Mouse (Mus musculus): ENCODE measurements at regions not wholly inside any gene's neighbourhood (a gene's known extent, or its start where the extent isn't known, plus 50 kb on each side); places are given as distances from the start of the nearest gene placed in this dataset.

DNA sequence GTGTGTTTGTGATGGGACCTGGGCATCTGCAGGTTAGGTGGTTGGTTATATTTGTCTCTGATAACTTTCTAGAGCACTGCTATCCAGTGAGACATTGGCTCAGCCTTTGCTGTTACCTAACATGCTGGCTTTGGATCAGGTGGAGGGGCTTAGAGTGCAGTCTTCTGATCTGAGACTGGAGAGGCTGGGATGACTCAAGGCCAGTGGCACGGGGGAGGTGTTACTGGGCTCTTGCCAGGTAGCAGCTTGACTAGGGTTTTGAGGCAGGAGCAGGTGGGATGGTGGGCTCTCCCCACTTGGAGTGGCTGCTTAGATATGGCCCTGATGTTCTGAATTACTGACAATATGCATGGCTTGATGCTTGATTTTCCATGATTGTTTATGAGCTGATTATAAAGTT is 236.0 kb downstream of the Zfp704 start:
- 55% methylated on average over 1 of the region's 1 CpGs for WGBS
- Histone ChIP-seq H3K9me3 (peaks cover 10% of the 10 kb centered on the region), H3K27ac (replicated peaks) (no peak overlapping the region), H3K27me3 (replicated peaks) (no peaks in the 10 kb centered on the region), H3K4me1 (no peaks in the 10 kb centered on the region), H3K4me2 (no peak overlapping the region), H3K9ac (no peak overlapping the region), H3K4me3 (no peak overlapping the region), H3K36me3 (no peaks in the 10 kb centered on the region)
- ATAC-seq (ENCODE audit: extremely low read depth, insufficient number of reproducible peaks, low FRiP score, low TSS enrichment), result no peak

DNA sequence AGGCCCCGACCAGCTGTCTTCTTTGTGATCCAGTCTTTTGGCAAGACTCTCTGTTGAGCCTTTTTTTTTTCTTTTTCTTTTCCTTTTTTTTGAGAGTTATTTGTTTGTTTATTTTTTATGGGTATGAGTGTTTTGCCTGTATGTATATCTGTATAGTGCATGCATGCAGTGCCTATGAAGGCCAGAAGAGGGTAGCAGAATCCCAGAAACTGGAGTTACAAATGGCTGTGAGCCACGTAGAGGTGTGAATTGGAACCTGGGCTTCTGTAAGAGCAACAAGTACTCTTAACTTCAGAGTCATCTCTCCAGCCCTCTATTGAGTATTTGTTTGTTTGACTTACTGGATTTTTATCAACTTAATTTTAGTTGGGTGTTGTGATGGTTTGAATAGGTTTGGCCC is 239.8 kb downstream of the Zfp704 start:
- no peak for ATAC-seq (ENCODE audit: extremely low read depth, insufficient number of reproducible peaks, low FRiP score, low TSS enrichment)
- peaks cover 10% of the 10 kb centered on the region for H3K9me3 ChIP-seq
- H3K4me3 ChIP-seq, result no peak overlapping the region
- H3K4me2 ChIP-seq, result no peak overlapping the region
- no peak overlapping the region for H3K9ac ChIP-seq
- WGBS, result 84% methylated on average over 2 of the region's 2 CpGs
- no peaks in the 10 kb centered on the region for H3K4me1 ChIP-seq
- no peak overlapping the region for H3K27ac ChIP-seq (replicated peaks)
- no peaks in the 10 kb centered on the region for H3K36me3 ChIP-seq
- no peaks in the 10 kb centered on the region for H3K27me3 ChIP-seq (replicated peaks)

DNA sequence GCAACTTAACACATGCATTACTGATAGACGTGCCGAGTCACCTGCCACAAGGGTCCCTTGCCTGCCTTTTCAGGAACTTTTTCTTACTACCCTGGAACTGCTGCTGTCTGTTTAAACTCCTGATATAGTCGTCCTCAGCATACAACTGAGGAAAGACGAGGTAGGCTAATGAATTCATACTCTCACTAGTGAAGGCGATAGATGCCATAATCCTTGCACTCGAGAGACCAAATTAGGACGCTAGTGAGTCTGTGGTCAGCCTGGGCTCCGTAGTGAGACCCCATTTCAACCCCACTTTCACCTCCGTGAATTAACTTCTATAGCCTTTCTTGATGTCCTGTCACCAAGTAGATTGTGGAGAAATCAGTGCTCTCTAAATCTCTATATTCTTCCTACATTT is 244.1 kb downstream of the Zfp704 start:
- 69% methylated on average over 9 of the region's 9 CpGs for WGBS

DNA sequence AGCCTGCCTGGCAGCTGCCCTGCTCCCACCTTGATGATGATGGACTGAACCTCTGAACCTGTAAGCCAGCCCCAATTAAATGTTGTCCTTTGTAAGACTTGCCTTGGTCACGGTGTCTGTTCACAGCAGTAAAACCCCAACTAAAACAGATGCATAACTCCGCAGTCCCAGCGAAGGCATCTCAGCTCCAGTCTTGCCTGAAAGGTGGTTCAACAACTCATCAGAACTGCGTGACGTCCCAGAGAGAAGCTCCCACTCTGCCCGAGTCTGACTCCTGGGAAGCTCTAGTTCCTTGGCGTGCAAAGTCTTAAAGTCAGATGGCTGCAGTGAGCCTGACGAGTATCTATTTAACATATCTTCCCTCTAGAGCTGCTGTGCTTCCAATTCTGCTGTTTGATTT is 250.7 kb downstream of the Zfp704 start:
- Histone ChIP-seq H3K4me3 (no peak overlapping the region), H3K9me3 (no peaks in the 10 kb centered on the region), H3K9ac (no peak overlapping the region), H3K27me3 (replicated peaks) (no peaks in the 10 kb centered on the region), H3K4me2 (no peak overlapping the region), H3K27ac (replicated peaks) (no peak overlapping the region), H3K36me3 (no peaks in the 10 kb centered on the region), H3K4me1 (peaks cover 10% of the 10 kb centered on the region)
- WGBS, result 81% methylated on average over 8 of the region's 8 CpGs
- no peak for ATAC-seq (ENCODE audit: extremely low read depth, insufficient number of reproducible peaks, low FRiP score, low TSS enrichment)

More for the DNA sequence above, 244.1 kb downstream of the Zfp704 start:
- ATAC-seq (ENCODE audit: extremely low read depth, insufficient number of reproducible peaks, low FRiP score, low TSS enrichment), result no peak
- peaks cover 5% of the 10 kb centered on the region; the same call in 1 of the 2 replicates for H3K4me1 ChIP-seq
- H3K4me3 ChIP-seq, result no peak overlapping the region
- H3K9ac ChIP-seq, result no peak overlapping the region
- no peaks in the 10 kb centered on the region for H3K27me3 ChIP-seq (replicated peaks)
- no peak overlapping the region for H3K27ac ChIP-seq (replicated peaks)
- no peak overlapping the region for H3K4me2 ChIP-seq
- no peaks in the 10 kb centered on the region for H3K36me3 ChIP-seq
- peaks cover 9% of the 10 kb centered on the region for H3K9me3 ChIP-seq

DNA sequence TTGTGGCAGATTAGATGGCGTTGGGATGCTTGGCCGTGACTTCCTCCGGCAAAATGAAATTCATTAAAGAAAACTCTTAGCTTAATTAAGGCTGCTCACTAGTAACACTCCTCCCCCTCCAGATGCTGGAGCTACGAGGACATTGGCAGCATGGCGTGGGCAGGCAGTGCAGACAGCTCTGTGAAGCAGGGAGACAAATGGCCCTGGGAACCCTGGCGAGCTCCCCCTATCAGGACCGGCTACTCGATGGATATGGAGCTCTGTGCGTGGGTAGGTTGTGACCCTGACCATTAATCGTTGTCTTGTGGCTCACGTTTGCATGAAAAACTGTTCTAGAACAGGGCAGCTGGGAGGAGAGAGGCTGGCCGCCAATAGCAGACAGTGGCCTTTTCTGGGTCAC is 251.8 kb downstream of the Zfp704 start:
- no peak for ATAC-seq (ENCODE audit: extremely low read depth, insufficient number of reproducible peaks, low FRiP score, low TSS enrichment)
- Histone ChIP-seq H3K27ac (replicated peaks) (no peak overlapping the region), H3K36me3 (no peaks in the 10 kb centered on the region), H3K9ac (no peak overlapping the region), H3K9me3 (no peaks in the 10 kb centered on the region), H3K4me1 (peaks cover 9% of the 10 kb centered on the region), H3K4me2 (no peak overlapping the region), H3K4me3 (no peak overlapping the region), H3K27me3 (replicated peaks) (no peaks in the 10 kb centered on the region)
- 46% methylated on average over 12 of the region's 12 CpGs for WGBS

DNA sequence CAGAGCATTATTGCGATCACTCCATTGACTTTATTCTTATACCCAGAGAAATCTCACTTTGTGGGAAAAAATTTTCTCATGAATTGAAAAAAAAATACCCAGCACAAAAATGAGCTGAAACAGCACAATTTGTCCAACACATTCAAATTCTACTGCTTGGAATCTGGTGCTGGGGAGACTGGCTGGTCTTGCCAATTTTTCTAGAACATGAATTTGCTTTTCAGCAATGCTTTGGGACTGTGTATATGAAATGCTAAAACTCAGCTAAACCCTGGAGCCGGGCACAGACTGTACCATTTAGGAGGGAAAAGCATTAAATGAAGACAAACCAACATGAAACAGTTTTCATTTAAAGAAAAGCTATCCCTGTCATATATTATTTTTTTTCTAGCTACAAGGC is 252.2 kb downstream of the Zfp704 start:
- Histone ChIP-seq H3K4me1 (peaks cover 9% of the 10 kb centered on the region), H3K4me2 (no peak overlapping the region), H3K9me3 (no peaks in the 10 kb centered on the region), H3K27me3 (replicated peaks) (no peaks in the 10 kb centered on the region), H3K4me3 (no peak overlapping the region), H3K9ac (no peak overlapping the region), H3K36me3 (no peaks in the 10 kb centered on the region), H3K27ac (replicated peaks) (no peak overlapping the region)
- WGBS, result 77% methylated on average over 2 of the region's 2 CpGs
- no peak for ATAC-seq (ENCODE audit: extremely low read depth, insufficient number of reproducible peaks, low FRiP score, low TSS enrichment)

DNA sequence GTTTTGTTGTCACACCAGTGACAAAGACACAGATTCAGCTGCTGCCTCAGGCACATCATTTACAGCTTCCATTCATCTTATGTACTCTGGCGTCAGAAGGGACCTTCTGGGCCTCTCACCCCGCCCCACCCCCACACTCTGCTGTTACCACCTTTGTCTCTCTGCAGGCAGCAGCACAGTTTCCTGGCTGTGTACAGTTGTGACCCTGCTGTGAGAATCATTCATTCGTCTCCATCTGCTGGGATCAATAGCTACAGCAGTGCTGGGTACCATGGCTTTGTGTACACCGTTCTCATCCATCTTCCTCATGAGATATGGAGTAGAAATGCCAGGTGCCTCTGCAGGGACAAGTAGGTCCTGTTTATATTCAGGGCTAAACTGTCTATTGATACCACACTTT is 254.0 kb downstream of the Zfp704 start:
- Histone ChIP-seq H3K27ac (replicated peaks) (no peak overlapping the region), H3K27me3 (replicated peaks) (no peaks in the 10 kb centered on the region), H3K9me3 (no peaks in the 10 kb centered on the region), H3K4me2 (no peak overlapping the region), H3K4me1 (peaks cover 9% of the 10 kb centered on the region), H3K36me3 (no peaks in the 10 kb centered on the region), H3K9ac (no peak overlapping the region), H3K4me3 (no peak overlapping the region)
- ATAC-seq (ENCODE audit: extremely low read depth, insufficient number of reproducible peaks, low FRiP score, low TSS enrichment), result no peak
- WGBS, result 67% methylated on average over 4 of the region's 4 CpGs

DNA sequence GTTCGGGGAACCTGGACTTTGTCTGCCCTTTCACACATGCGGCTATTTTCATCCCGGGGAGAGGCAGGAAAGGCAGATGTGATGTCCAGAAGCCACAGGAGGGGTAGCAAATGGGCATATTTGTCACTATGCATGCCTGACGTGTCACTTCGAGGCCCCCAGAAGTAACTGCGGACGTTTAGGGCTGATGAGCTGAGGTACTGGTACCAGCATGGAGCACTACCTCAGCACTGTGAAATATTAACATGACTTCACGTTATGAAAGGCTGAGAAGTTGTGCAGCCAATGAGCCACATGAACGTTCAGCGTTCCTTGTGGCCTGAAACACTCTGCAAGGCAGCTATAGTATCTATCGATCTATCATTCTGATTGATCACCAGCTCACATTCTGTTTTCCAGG is 255.1 kb downstream of the Zfp704 start:
- no peaks in the 10 kb centered on the region for H3K27me3 ChIP-seq (replicated peaks)
- no peaks in the 10 kb centered on the region for H3K36me3 ChIP-seq
- peak overlapping the region; percentile 1; the same call in 1 of the 2 replicates for H3K27ac ChIP-seq (replicated peaks)
- H3K9me3 ChIP-seq, result no peaks in the 10 kb centered on the region
- no peak for ATAC-seq (ENCODE audit: extremely low read depth, insufficient number of reproducible peaks, low FRiP score, low TSS enrichment)
- peaks cover 9% of the 10 kb centered on the region for H3K4me1 ChIP-seq
- 47% methylated on average over 11 of the region's 11 CpGs for WGBS
- peak overlapping the region; percentile 20; the same call in 1 of the 2 replicates for H3K4me2 ChIP-seq
- no peak overlapping the region for H3K9ac ChIP-seq
- no peak overlapping the region for H3K4me3 ChIP-seq

DNA sequence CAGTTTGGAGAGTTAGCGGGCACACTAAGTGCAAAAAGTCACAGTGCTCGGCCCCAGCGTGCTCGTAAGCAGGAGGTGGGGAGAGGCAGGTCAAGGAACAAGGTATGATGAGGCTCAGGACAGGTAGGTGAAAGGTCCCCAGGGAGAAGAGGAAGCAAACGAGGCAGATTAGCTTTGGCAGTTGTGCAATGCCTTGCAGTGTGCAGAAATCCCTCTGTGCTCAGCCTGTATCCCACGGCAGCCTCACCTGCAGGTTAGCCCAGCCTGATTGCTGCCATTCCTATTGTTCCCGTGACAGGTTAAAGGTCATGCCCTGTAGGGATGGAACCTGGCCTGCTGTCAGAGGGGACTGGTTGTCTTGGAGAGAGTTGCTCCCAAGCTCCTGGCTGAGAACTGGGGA is 257.6 kb downstream of the Zfp704 start:
- peaks cover 19% of the 10 kb centered on the region for H3K4me1 ChIP-seq
- ATAC-seq (ENCODE audit: extremely low read depth, insufficient number of reproducible peaks, low FRiP score, low TSS enrichment), result no peak
- no peak overlapping the region for H3K27ac ChIP-seq (replicated peaks)
- H3K4me3 ChIP-seq, result no peak overlapping the region
- no peak overlapping the region for H3K4me2 ChIP-seq
- peaks cover 5% of the 10 kb centered on the region; the same call in 1 of the 2 replicates for H3K27me3 ChIP-seq (replicated peaks)
- H3K9ac ChIP-seq, result no peak overlapping the region
- H3K36me3 ChIP-seq, result no peaks in the 10 kb centered on the region
- 75% methylated on average over 7 of the region's 7 CpGs for WGBS
- H3K9me3 ChIP-seq, result no peaks in the 10 kb centered on the region

DNA sequence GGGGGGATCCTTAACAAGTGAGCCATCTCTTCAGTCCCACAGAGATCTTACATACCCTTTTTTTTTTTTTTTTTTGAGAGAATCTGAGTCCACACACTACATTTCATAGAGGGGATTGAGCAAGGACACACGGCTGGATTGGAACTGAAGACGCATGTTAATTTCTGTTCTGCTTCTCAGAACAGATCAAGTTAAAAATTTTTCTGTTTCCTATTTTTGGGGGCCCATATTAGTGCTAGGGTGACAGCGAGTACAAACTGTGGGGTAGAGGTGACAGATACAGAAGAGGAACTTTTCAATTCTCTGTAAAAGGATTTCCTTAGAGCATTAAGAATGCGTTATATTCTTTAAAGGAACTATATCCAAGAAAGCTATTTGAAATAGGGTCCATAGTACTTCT is 260.1 kb downstream of the Zfp704 start:
- no peak overlapping the region for H3K27ac ChIP-seq (replicated peaks)
- H3K4me2 ChIP-seq, result no peak overlapping the region
- no peak overlapping the region for H3K4me3 ChIP-seq
- no peak for ATAC-seq (ENCODE audit: extremely low read depth, insufficient number of reproducible peaks, low FRiP score, low TSS enrichment)
- no peaks in the 10 kb centered on the region for H3K9me3 ChIP-seq
- peaks cover 20% of the 10 kb centered on the region for H3K4me1 ChIP-seq
- H3K9ac ChIP-seq, result no peak overlapping the region
- WGBS, result 77% methylated on average over 4 of the region's 4 CpGs
- H3K27me3 ChIP-seq (replicated peaks), result peaks cover 16% of the 10 kb centered on the region
- H3K36me3 ChIP-seq, result no peaks in the 10 kb centered on the region

DNA sequence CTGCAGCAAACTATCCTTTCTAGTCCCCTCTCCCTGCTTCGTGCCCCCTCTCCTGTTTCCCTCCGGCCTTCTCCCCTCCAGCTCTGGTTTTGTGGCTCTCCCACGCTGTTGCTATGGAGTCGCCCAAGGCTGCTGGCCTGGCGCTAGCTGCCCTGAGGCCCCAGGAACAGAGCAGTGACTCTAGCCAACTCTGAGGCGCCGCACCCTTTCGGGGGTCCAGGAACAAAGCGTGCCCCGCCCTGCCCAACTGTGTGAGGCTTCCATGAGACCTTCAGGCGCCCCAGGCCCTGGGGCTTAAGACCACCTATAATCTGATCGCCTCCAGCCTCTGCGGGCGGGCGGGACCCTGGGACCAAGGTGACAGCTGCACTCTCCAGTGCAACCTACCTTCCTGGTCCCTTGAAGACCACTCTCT is 262.4 kb downstream of the Zfp704 start:
- peak overlapping the region; percentile 95 for H3K4me2 ChIP-seq
- peak overlapping the region; percentile 70 for H3K4me3 ChIP-seq
- peak; percentile 48; the same call in 1 of the 2 replicates for ATAC-seq (ENCODE audit: extremely low read depth, insufficient number of reproducible peaks, low FRiP score, low TSS enrichment)
- peaks cover 21% of the 10 kb centered on the region for H3K4me1 ChIP-seq
- peaks cover 16% of the 10 kb centered on the region for H3K27me3 ChIP-seq (replicated peaks)
- H3K9ac ChIP-seq, result peak overlapping the region; percentile 83
- 3% methylated on average over 15 of the region's 15 CpGs for WGBS
- H3K9me3 ChIP-seq, result no peaks in the 10 kb centered on the region
- no peaks in the 10 kb centered on the region for H3K36me3 ChIP-seq
- peak overlapping the region; percentile 59 for H3K27ac ChIP-seq (replicated peaks)

DNA sequence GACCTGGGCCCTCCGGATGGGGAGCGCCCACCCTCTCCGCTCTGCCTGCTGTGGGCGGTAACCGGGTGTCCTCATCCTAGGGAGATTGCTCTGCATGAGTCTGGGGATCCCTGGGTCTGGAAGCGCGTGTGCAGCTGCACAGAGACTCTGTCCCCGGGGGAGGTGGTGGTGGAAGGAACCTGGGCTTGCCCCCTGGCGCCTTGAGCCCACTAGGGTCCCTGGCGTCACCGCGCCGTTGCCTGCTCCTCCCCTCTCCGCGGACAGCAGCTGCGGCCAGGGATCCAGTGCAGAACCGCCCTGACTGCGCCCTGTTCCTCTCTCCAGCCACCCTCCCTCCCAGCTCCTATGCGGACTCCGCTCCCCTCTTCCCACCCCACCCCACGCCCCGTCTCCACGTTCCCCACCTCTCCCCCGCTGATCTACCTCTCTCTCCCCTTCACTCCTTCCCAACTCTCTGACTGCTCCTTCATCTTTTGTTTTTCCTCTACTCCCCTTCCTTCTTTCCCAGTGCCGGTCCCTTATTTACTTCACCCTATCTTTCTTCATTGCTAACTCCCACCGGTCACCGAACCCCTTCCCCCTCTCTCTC is 262.9 kb downstream of the Zfp704 start:
- peak overlapping the region; percentile 70 for H3K4me3 ChIP-seq
- peaks cover 21% of the 10 kb centered on the region for H3K4me1 ChIP-seq
- 2% methylated on average over 26 of the region's 27 CpGs for WGBS
- no peaks in the 10 kb centered on the region for H3K9me3 ChIP-seq
- H3K27me3 ChIP-seq (replicated peaks), result peaks cover 16% of the 10 kb centered on the region
- peak overlapping the region; percentile 83 for H3K9ac ChIP-seq
- peak overlapping the region; percentile 95 for H3K4me2 ChIP-seq
- no peak for ATAC-seq (ENCODE audit: extremely low read depth, insufficient number of reproducible peaks, low FRiP score, low TSS enrichment)
- H3K36me3 ChIP-seq, result no peaks in the 10 kb centered on the region
- peak overlapping the region; percentile 59 for H3K27ac ChIP-seq (replicated peaks)

All from heart, embryonic 13.5 days (tissue).